Mouse (Mus musculus) monocyte, adult 59 days (primary cell): Measurements from ENCODE around the gene Eif1b. TPM values are rescaled to one million over a fixed set of nuclear protein-coding genes. Genes with fewer than 3 reads are reported as not detected.

Experiments
- total RNA-seq, 2 experiments: library from RNA; stranded (reverse); gene quantifications; one replicate each; pipeline ENCODE4 v1.2.4; 2023

Gene Eif1b
- 10 to 100 TPM; 45.1 to 46.2 TPM for total RNA-seq

GRCm38 (mm10) chr9:120492010-120492399, at the start of gene Eif1b:
Gene Eif1b, plus strand, starts transcription at chr9:120492232.

GRCm38 (mm10) chr9:120539662-120540251, 47.7 kb downstream of the Eif1b start, which contains the start of gene Entpd3:
Gene Entpd3, plus strand, starts transcription at chr9:120539818.

Other genes starting within 250 kb of the Eif1b start
- gene Myrip, start 190.7 kb upstream of the Eif1b start, total RNA-seq = not detected
- gene Entpd3, start 47.6 kb downstream of the Eif1b start, total RNA-seq = not detected
- gene Rpl14, start 79.2 kb downstream of the Eif1b start, total RNA-seq = 100 to 1,000 TPM; 434 to 559 TPM